Mouse (Mus musculus): ENCODE results near the gene B4galt3. TPM values are rescaled to one million over a fixed set of nuclear protein-coding genes. Genes with fewer than 3 reads are reported as not detected.

The B4galt3 gene
- 38.5 and 78.5 TPM in 2 replicates for polyA plus RNA-seq (2012; rRNA removed)

DNA sequence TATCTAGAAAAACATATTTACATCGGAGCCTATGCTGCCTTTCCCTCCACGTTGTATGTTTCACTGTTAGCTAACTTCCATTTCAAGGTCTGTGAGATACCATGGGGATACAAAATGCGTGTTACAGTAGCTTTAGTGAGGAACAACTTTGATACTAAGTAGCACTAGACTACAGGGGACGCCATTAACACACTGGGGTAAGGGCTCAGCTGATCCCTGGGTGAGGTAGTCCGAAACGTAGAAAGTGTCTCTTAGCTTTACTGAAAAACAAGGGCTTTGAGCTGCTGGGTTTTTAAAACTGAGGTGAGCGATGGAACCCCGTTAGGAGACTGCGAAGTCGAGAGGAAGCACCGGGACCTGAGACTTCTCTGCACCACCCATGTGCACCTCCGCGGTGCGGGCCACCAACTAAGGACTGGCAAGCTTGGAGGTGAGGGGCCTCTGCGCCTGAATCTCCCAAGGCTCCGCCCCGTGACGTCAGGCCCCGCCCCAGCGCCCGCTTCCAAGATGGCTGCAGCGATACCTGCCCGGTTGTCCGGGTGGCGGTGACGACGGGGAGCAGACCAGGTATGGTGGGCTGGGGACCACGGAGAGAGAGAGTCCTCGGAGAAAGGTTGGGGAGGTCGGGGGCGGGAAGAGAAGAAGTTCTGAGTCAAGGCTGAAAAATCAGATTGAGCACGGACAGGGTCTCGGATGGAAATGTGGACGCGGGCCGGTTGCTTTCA, at the start of gene B4galt3:
TSS of gene B4galt3 (plus strand) at position 481 of the 725 bp plus-strand sequence.
- Histone ChIP-seq H3K27ac (ENCODE audit: insufficient read depth, low read depth, low read length) (peak within 1 kb of the TSS; percentile 93), H3K4me1 (ENCODE audit: control insufficient read depth, insufficient read depth, insufficient read length, low read length) (peaks cover 6% of the 10 kb centered on the region), H3K4me3 (ENCODE audit: low read depth, low read length) (peak within 1 kb of the TSS; percentile 83), H3K36me3 (ENCODE audit: control insufficient read depth, insufficient read depth, low read length) (peaks cover 24% of the 10 kb centered on the region), H3K27me3 (ENCODE audit: control insufficient read depth, insufficient read depth, low read length) (no peaks in the 10 kb centered on the region)
- TF ChIP-seq POLR2A (IDR thresholded peaks at IDR 0.05; ENCODE audit: low read depth, low read length) (peak; percentile 99), CTCF (IDR thresholded peaks at IDR 0.05; ENCODE audit: extremely low read depth, insufficient read length, insufficient replicate concordance, low read depth, low read length) (no peak)
- 3% methylated on average over 36 of the region's 36 CpGs for WGBS

DNA sequence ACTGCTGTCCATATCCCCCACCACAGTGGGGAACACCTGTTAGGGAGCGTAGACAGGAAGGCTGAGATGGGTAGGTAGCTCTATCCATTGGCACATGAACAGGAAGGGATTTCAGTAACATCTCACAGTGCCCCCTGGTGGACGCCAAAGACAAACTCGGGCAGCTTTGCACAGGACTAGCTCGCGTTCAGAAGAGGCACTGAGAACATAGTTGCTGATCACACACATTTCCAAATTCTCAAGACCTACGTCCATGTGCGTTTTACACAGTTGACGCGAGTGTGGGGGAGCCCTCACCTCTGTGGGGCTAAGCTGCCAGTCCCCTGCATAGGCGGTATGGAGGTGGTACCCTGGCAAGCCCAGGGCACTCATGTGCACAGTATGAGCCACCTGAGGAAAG, 49.3 kb upstream of the B4galt3 start:
- Histone ChIP-seq H3K4me3 (ENCODE audit: low read depth, low read length) (peak overlapping the region; percentile 23), H3K4me1 (ENCODE audit: control insufficient read depth, insufficient read depth, insufficient read length, low read length) (peaks cover 14% of the 10 kb centered on the region), H3K36me3 (ENCODE audit: control insufficient read depth, insufficient read depth, low read length) (peaks cover 34% of the 10 kb centered on the region), H3K27ac (ENCODE audit: insufficient read depth, low read depth, low read length) (0 out of 2 replicates have a peak overlapping the region, but pooled peaks have one; percentile 0), H3K27me3 (ENCODE audit: control insufficient read depth, insufficient read depth, low read length) (no peaks in the 10 kb centered on the region)
- WGBS: 7% methylated on average over 10 of the region's 10 CpGs
- TF ChIP-seq POLR2A (IDR thresholded peaks at IDR 0.05; ENCODE audit: low read depth, low read length) (no peak), CTCF (IDR thresholded peaks at IDR 0.05; ENCODE audit: extremely low read depth, insufficient read length, insufficient replicate concordance, low read depth, low read length) (peak; percentile 89; the same call in 1 of the 2 replicates)

DNA sequence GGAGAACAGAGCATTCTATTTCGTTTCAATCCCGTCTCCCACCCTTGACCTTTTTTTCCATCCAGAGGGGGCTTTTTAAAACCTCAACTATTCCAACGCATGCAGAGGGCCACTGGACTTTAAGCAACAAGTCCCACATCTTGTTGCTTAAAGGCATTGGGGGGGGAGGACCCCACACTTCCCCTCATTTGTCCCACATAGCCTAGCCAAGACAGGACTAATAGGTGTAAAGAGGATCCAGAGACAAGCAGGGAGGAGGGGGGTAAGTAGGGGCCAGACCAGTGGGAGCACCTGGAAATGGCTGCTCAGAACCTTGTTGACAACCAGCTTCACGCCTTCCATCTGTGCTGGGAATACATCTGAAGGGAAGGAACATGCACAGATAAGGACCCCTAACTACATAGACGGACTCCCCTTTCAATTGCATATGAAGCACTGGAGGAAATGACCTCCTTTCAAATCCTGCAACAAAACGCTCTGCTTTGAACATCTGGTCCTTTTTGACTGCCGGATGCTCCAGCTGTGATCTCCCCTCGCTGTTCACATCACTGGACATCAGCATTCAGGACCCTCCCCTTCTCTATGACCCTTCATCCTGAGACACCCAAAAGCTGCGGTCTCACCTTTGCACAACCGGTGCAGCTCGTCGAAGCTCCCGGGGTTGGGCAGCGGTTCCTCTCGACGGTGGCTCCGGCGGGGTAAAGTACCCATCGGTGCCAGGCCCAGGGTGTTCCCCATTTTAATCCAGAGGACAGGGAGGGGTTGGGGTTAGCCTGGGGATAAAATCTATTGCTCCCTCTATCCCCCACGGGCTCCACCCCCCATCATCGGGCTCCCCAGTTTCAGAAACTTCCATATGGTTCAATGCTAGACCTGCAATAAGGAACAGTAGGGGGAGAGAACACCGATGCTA, 48.6 kb upstream of the B4galt3 start:
- Histone ChIP-seq H3K4me1 (ENCODE audit: control insufficient read depth, insufficient read depth, insufficient read length, low read length) (peaks cover 14% of the 10 kb centered on the region), H3K36me3 (ENCODE audit: control insufficient read depth, insufficient read depth, low read length) (peaks cover 34% of the 10 kb centered on the region), H3K4me3 (ENCODE audit: low read depth, low read length) (peak overlapping the region; percentile 84), H3K27ac (ENCODE audit: insufficient read depth, low read depth, low read length) (0 out of 2 replicates have a peak overlapping the region, but pooled peaks have one; percentile 0), H3K27me3 (ENCODE audit: control insufficient read depth, insufficient read depth, low read length) (no peaks in the 10 kb centered on the region)
- TF ChIP-seq CTCF (IDR thresholded peaks at IDR 0.05; ENCODE audit: extremely low read depth, insufficient read length, insufficient replicate concordance, low read depth, low read length) (no peak), POLR2A (IDR thresholded peaks at IDR 0.05; ENCODE audit: low read depth, low read length) (no peak)
- WGBS: 6% methylated on average over 22 of the region's 22 CpGs

- Histone ChIP-seq H3K27ac (ENCODE audit: insufficient read depth, low read depth, low read length) (peak within 1 kb of the TSS; percentile 66), H3K36me3 (ENCODE audit: control insufficient read depth, insufficient read depth, low read length) (peaks cover 25% of the 10 kb centered on the region), H3K4me3 (ENCODE audit: low read depth, low read length) (peak within 1 kb of the TSS; percentile 84), H3K4me1 (ENCODE audit: control insufficient read depth, insufficient read depth, insufficient read length, low read length) (peaks cover 14% of the 10 kb centered on the region), H3K27me3 (ENCODE audit: control insufficient read depth, insufficient read depth, low read length) (no peaks in the 10 kb centered on the region)
- TF ChIP-seq CTCF (IDR thresholded peaks at IDR 0.05; ENCODE audit: extremely low read depth, insufficient read length, insufficient replicate concordance, low read depth, low read length) (no peak), POLR2A (IDR thresholded peaks at IDR 0.05; ENCODE audit: low read depth, low read length) (peak; percentile 68; the same call in 1 of the 2 replicates)
- 1% methylated on average over 28 of the region's 28 CpGs for WGBS
These were observed 47.6 kb upstream of the B4galt3 start, which contains the start of gene Tomm40l for GRCm38 (mm10) chr1:171222238-171223155. Gene Tomm40l (minus strand): TSS chr1:171222514.

GRCm38 (mm10) chr1:171223168-171223567, 47.0 kb upstream of the B4galt3 start:
- 71% methylated on average over 6 of the region's 6 CpGs for WGBS
- Histone ChIP-seq H3K4me3 (ENCODE audit: low read depth, low read length) (peak overlapping the region; percentile 84), H3K4me1 (ENCODE audit: control insufficient read depth, insufficient read depth, insufficient read length, low read length) (peaks cover 14% of the 10 kb centered on the region), H3K27ac (ENCODE audit: insufficient read depth, low read depth, low read length) (peak overlapping the region; percentile 66; the same call in 1 of the 2 replicates), H3K36me3 (ENCODE audit: control insufficient read depth, insufficient read depth, low read length) (peaks cover 22% of the 10 kb centered on the region), H3K27me3 (ENCODE audit: control insufficient read depth, insufficient read depth, low read length) (no peaks in the 10 kb centered on the region)
- no peak for TF ChIP-seq CTCF (IDR thresholded peaks at IDR 0.05; ENCODE audit: extremely low read depth, insufficient read length, insufficient replicate concordance, low read depth, low read length)
- TF ChIP-seq POLR2A (IDR thresholded peaks at IDR 0.05; ENCODE audit: low read depth, low read length): no peak

- no peak overlapping the region for H3K4me3 ChIP-seq (ENCODE audit: low read depth, low read length)
- peaks cover 15% of the 10 kb centered on the region for H3K36me3 ChIP-seq (ENCODE audit: control insufficient read depth, insufficient read depth, low read length)
- peaks cover 14% of the 10 kb centered on the region for H3K4me1 ChIP-seq (ENCODE audit: control insufficient read depth, insufficient read depth, insufficient read length, low read length)
- H3K27me3 ChIP-seq (ENCODE audit: control insufficient read depth, insufficient read depth, low read length): no peaks in the 10 kb centered on the region
- WGBS: 64% methylated on average over 2 of the region's 2 CpGs
- no peak for TF ChIP-seq CTCF (IDR thresholded peaks at IDR 0.05; ENCODE audit: extremely low read depth, insufficient read length, insufficient replicate concordance, low read depth, low read length)
- TF ChIP-seq POLR2A (IDR thresholded peaks at IDR 0.05; ENCODE audit: low read depth, low read length): no peak
- no peak overlapping the region for H3K27ac ChIP-seq (ENCODE audit: insufficient read depth, low read depth, low read length)
These were observed 46.3 kb upstream of the B4galt3 start for GRCm38 (mm10) chr1:171223796-171224195.
